Mouse (Mus musculus): ENCODE results near the gene Vasn.

DNA sequence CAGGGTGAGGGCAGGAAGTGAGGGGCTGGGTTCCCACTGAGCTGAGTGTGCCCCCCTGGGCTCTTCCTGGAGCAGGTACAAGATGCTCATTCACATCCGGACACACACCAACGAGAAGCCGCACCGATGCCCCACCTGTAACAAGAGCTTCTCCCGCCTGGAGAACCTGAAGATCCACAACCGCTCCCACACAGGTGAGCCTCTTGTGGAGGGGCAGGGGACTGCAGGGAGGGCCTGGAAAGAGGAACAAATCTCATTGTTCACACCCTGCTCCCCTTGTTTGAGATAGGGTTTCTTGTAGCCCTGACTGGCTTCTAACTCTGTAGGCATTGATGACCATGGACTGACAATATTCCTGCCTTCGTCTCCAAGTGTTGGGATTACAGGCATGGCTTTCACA is 28.1 kb upstream of the Vasn start:
- peak; percentile 28; the same call in 1 of the 2 replicates for TF ChIP-seq CTCF (IDR thresholded peaks at IDR 0.05; ENCODE audit: borderline replicate concordance, extremely low read depth, insufficient read depth, insufficient read length)
- no peak for TF ChIP-seq POLR2A (IDR thresholded peaks at IDR 0.05; ENCODE audit: borderline replicate concordance, extremely low read depth, insufficient read depth, insufficient read length, poor library complexity, severe bottlenecking)
